Mouse (Mus musculus) left cerebral cortex, adult 18-20 months (tissue): Measurements from ENCODE around the gene Gucy2f. TPM values are rescaled to one million over a fixed set of nuclear protein-coding genes. Genes with fewer than 3 reads are reported as not detected.
"Not testable (repeated sequence)": the region's sequence is repeated elsewhere in the genome, so short reads cannot be mapped to it uniquely, and the experiment has no call there.

Experiments
- DNase-seq, 2 experiments: peaks; one replicate each; pipeline ENCODE4 v3.0.0; 2021 to 2022; ENCODE audit warnings: low spot score in 2 of 2, mixed read lengths in 1 of 2
- long read RNA-seq, 2 experiments: library from polyadenylated mRNA; stranded (forward); transcript quantifications; one replicate each; pipeline ENCODE4 v2.0.0; 2021
- total RNA-seq, 2 experiments: library from RNA; stranded (reverse); gene quantifications; 2 replicates each; pipeline ENCODE4 v1.2.3; 2021

Gene Gucy2f
- under 1 TPM; 0.42 to 0.65 TPM for total RNA-seq
- long read RNA-seq, experiment 1, partial matches to known transcripts, result 0 of 1 reads
- long read RNA-seq, experiment 1, other reads (novel, unspliced or antisense), result 1 of 1 reads
- long read RNA-seq, experiment 2, result 0 reads

- no peak for DNase-seq
Observed at GRCm38 (mm10) chrX:142196831-142197230, at the start of gene Gucy2f. Gene Gucy2f, minus strand, starts transcription at chrX:142196931.

DNA sequence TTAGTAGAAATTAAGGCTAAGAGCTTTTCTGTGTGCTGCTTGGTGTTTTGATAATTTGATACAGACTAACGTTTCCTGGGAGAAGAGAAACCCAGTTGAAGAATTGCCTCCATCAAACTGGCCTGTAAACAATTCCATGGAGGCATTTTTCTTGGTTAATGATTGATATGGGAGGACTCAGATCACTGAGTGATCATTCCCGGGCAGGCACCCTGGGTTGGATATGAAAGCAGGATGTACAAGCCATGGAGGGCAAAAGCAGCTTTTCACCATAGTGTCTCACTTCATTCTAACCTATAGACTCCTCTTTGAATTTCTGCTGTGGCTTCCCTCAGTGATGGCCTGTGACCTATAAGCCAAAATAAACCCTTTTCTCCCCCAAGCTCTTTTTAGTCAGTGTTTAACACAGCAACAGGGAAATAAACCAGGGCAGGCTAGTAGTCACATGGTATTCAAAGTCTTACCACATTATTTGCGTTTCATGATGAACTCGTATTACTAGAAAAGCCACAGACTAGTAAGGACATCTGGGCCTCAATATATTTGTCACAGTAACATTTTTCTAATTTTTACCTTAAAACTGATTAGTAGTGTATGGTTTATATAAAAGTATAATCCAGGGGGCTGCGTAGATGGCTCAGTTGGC lies 49.1 kb upstream of the Gucy2f start:
- no peak for DNase-seq

DNA sequence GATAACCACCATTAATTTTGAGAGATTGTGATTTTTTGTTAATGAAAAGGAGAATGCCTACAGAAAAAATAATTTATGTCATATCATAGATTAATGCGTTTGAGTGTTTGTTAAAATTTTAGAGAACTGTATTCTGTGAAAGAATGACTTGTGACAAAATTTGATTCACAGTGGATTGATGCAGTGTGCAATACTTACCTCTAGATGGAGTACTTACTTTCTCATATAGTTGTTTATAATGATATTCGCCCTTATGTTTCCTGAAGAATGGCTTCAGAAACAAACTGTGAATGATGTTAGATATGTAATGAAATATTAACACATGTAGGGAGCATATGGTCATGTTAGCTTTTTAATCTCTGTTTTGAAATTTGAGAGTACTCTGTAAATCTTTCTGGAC lies 40.4 kb upstream of the Gucy2f start:
- DNase-seq, result no peak

DNA sequence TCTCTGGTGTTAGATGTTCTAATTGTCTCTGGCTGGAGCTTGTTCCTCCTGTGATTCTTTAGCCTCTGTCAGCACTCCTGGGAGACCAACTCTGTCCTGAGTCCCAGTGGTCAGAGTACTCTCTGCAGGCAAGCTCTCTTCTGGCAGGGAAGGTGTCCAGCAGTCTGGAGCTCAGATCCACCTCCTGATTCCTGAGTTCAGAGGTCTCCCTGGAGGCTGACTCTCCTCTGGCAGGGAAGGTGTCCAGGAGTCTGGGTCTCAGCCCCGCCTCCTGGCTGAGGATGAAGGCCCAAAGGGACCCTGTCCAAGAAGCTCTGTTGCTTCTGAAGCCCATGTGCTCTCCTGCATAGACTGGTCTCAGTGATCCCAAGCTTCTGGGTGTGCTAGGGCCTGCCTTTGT lies 39.4 kb upstream of the Gucy2f start:
- DNase-seq, result not testable (repeated sequence)

GRCm38 (mm10) chrX:142228769-142229158 lies 32.0 kb upstream of the Gucy2f start:
- DNase-seq, result no peak

GRCm38 (mm10) chrX:142228055-142228768 lies 31.5 kb upstream of the Gucy2f start:
- peak; percentile 50 to 67 for DNase-seq

DNA sequence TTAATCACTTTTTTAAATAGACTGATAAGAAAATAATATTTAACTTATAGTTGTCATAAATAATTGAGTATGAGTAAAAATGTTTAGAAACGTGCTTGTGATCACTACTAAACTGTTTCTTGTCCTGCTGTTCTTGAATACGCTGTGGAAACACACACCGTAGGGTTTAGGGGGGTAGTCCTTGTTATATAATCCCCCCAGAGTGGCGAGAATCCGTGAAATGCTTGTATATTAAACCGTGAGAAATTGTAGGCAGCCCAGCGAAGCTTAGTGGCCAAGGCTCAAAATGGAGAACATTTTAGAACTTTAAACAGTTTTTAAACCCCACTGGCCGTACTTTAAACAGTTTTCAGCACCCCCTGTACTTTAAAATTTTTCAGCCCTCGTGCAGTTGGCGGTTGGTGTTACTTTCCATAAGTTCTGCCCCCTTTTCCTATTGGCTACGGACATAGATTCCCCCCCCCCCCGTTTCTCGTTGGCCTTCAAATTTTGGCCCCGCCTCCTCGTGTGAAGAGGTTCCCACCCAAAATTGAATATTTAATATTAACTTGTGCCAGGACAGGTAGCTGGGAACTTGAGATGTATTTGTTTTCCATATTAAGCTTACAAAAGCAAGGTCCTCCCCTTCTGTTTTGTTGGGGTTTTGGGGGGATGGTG lies 30.8 kb upstream of the Gucy2f start:
- no peak for DNase-seq

GRCm38 (mm10) chrX:142226542-142226941 lies 29.8 kb upstream of the Gucy2f start, which contains the start of gene Nxt2:
Gene Nxt2, plus strand, starts transcription at chrX:142226770.
- DNase-seq, result no peak

GRCm38 (mm10) chrX:142200295-142200694 lies 3.6 kb upstream of the Gucy2f start:
- peak; percentile 28 to 33 for DNase-seq

- no peak for DNase-seq
Observed at GRCm38 (mm10) chrX:142195551-142195950, 1.2 kb downstream of the Gucy2f start.

- DNase-seq, result peak in 1 of 2 experiments; percentile 3
Observed at GRCm38 (mm10) chrX:142194420-142194819, 2.3 kb downstream of the Gucy2f start.

DNA sequence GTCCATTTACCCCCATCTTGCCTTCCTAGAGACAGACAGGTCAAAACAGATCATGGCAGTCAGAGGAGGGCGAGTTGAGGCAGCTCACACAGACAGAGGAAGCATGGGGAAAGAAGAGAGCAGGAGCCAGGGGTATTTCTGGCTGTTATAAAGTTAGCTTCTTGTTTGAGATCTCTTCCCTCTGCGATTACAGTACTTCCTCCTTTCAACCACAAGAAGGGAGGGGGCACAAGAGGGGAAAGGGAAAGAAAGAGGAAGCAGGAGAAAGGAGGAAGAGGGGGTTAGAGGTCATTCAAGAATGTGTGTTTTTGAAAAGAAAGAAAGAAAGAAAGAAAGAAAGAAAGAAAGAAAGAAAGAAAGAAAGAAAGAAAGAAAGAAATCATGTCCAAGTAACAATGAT lies 6.4 kb downstream of the Gucy2f start:
- DNase-seq, result no peak

GRCm38 (mm10) chrX:142189023-142189703 lies 7.6 kb downstream of the Gucy2f start:
- peak; percentile 26 to 49 for DNase-seq

DNA sequence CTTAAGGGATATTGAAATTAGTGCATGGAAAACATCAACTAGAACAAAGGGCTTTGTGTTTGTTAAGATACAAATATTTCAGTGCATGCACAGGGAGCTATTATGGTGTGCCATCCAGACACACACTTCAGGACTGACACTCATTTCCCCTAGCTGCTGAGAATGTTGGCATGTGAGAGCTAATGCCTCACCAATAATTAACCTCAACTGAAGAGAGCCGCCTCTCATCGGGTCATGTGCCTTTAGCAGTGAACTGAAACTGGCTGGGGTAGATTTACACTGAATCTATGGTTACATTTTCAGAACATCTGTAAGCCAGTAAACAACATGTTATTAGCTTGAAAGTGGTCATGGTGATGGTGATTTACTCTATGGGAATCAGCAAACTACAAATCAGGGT lies 14.7 kb downstream of the Gucy2f start:
- DNase-seq, result no peak

- DNase-seq, result no peak
Observed at GRCm38 (mm10) chrX:142176981-142177380, 19.8 kb downstream of the Gucy2f start.

GRCm38 (mm10) chrX:142115779-142116178 lies 81.0 kb downstream of the Gucy2f start:
- no peak for DNase-seq

DNA sequence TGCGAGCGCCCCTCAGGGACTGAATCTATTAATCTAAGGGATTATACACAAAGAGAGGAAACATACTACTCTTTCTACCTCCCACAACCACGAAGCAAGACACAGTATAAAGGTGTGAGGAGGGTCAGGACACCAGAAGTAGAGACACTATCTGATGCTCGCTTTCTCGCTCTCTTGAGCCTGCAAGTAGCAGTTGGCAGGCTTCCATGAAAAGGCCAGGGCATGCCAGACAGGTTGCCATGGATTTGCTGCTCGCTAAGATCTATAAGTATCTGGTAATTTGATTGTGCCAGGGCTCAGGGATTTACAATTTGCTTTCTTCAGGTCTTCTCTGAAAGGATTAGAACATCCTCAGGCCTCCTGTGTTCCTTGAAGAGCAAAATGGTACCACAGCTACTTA lies 85.5 kb downstream of the Gucy2f start:
- DNase-seq, result no peak

DNA sequence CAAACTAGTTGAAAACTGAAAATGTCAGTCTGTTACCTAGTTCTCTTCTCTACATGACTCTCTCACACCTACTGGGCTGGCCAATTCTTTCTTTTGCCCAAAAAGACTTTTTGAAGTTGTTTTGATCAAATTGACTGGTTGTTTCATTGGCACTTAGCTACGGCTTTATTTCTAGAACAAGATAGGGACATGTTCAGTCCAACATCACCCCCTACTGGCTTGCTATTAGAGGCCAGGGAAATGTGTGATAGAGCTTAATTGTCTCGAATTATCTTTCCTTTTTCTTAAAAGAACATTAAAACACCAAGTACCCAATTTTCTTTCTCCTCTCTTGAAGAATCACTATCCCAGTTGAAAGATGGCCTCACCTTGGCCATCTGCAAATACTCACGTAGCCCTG lies 99.8 kb downstream of the Gucy2f start:
- peak; percentile 10 to 25 for DNase-seq

GRCm38 (mm10) chrX:142095579-142095978 lies 101.2 kb downstream of the Gucy2f start:
- no peak for DNase-seq

- no peak for DNase-seq
Observed at GRCm38 (mm10) chrX:142062585-142062984, 134.1 kb downstream of the Gucy2f start.
